Mouse (Mus musculus): ENCODE measurements around the gene Cabp2. TPM values are rescaled to one million over a fixed set of nuclear protein-coding genes. Genes with fewer than 3 reads are reported as not detected.

The Cabp2 gene
- polyA plus RNA-seq, 1 experiment from 2014 or later, result not detected

GRCm38 (mm10) chr19:4054613-4055012 is 26.8 kb upstream of the Cabp2 start:
- ATAC-seq, result no peak
- no peaks in the 10 kb centered on the region for H3K4me1 ChIP-seq (replicated peaks; ENCODE audit: control insufficient read depth, insufficient read depth, low read length)
- no peak overlapping the region for H3K4me2 ChIP-seq (ENCODE audit: low read length)
- WGBS, result 90% methylated on average over 5 of the region's 5 CpGs
- H3K4me3 ChIP-seq (replicated peaks; ENCODE audit: low read length), result no peak overlapping the region
- H3K27me3 ChIP-seq (replicated peaks; ENCODE audit: control insufficient read depth, insufficient read depth, low read length), result no peaks in the 10 kb centered on the region
- no peak overlapping the region for H3K9ac ChIP-seq (replicated peaks; ENCODE audit: low read depth, low read length)
- H3K27ac ChIP-seq (ENCODE audit: low read length), result no peak overlapping the region
- H3K36me3 ChIP-seq (ENCODE audit: control insufficient read depth, insufficient read depth), result no peaks in the 10 kb centered on the region
- no peaks in the 10 kb centered on the region for H3K9me3 ChIP-seq (ENCODE audit: control insufficient read depth, low read length)

DNA sequence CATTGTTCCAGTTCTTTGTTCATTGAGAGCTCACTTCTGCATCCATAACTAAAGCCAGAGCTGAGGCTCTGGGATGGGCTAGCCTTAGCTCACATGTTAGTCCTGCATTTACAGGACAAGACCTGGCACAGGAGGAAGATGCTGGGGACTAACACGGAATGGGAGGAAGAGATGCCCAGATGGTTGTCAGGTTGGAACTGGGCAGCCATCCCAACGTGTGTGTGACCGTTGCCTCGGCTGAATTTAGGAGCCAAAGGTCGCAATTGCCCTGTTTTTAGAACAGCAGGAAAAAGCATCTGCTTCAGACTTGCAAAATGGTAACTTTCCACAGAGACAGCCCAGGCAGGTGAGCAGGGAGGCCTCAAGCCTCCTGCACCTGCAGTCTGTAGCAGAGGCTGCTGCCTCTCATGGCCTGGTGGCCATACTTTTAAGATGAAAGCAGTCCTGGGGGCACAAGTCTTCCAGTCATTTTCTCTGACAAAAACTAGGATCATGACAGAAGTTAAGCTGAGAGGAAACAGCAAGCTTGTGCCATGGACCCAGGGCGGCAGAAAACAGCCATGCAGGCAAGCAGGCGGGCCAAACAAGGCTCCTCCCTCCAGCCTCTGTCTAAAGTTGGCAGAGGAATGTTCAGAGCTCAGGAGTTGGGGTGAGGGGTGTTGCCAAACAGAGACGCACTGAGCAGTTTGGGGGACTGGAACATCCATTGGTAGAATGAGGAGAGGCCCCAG is 26.0 kb upstream of the Cabp2 start:
- no peak overlapping the region for H3K4me2 ChIP-seq (ENCODE audit: low read length)

GRCm38 (mm10) chr19:4055947-4056693 is 25.3 kb upstream of the Cabp2 start:
- Histone ChIP-seq H3K36me3 (ENCODE audit: control insufficient read depth, insufficient read depth) (no peaks in the 10 kb centered on the region), H3K9me3 (ENCODE audit: control insufficient read depth, low read length) (no peaks in the 10 kb centered on the region), H3K4me2 (ENCODE audit: low read length) (no peak overlapping the region), H3K4me1 (replicated peaks; ENCODE audit: control insufficient read depth, insufficient read depth, low read length) (no peaks in the 10 kb centered on the region), H3K27ac (ENCODE audit: low read length) (no peak overlapping the region), H3K4me3 (replicated peaks; ENCODE audit: low read length) (no peak overlapping the region), H3K27me3 (replicated peaks; ENCODE audit: control insufficient read depth, insufficient read depth, low read length) (no peaks in the 10 kb centered on the region), H3K9ac (replicated peaks; ENCODE audit: low read depth, low read length) (no peak overlapping the region)
- 63% methylated on average over 15 of the region's 15 CpGs for WGBS
- ATAC-seq, result no peak

More for the DNA sequence above, 26.0 kb upstream of the Cabp2 start:
- ATAC-seq, result no peak
- WGBS, result 71% methylated on average over 8 of the region's 8 CpGs
- Histone ChIP-seq H3K9me3 (ENCODE audit: control insufficient read depth, low read length) (no peaks in the 10 kb centered on the region), H3K27me3 (replicated peaks; ENCODE audit: control insufficient read depth, insufficient read depth, low read length) (no peaks in the 10 kb centered on the region), H3K4me1 (replicated peaks; ENCODE audit: control insufficient read depth, insufficient read depth, low read length) (no peaks in the 10 kb centered on the region), H3K27ac (ENCODE audit: low read length) (no peak overlapping the region), H3K36me3 (ENCODE audit: control insufficient read depth, insufficient read depth) (no peaks in the 10 kb centered on the region), H3K9ac (replicated peaks; ENCODE audit: low read depth, low read length) (no peak overlapping the region), H3K4me3 (replicated peaks; ENCODE audit: low read length) (no peak overlapping the region)

GRCm38 (mm10) chr19:4056727-4057126 is 24.7 kb upstream of the Cabp2 start:
- no peak overlapping the region for H3K4me3 ChIP-seq (replicated peaks; ENCODE audit: low read length)
- H3K4me2 ChIP-seq (ENCODE audit: low read length), result no peak overlapping the region
- 41% methylated on average over 4 of the region's 4 CpGs for WGBS
- H3K36me3 ChIP-seq (ENCODE audit: control insufficient read depth, insufficient read depth), result no peaks in the 10 kb centered on the region
- no peaks in the 10 kb centered on the region for H3K27me3 ChIP-seq (replicated peaks; ENCODE audit: control insufficient read depth, insufficient read depth, low read length)
- no peak overlapping the region for H3K27ac ChIP-seq (ENCODE audit: low read length)
- ATAC-seq, result no peak
- no peaks in the 10 kb centered on the region for H3K9me3 ChIP-seq (ENCODE audit: control insufficient read depth, low read length)
- H3K4me1 ChIP-seq (replicated peaks; ENCODE audit: control insufficient read depth, insufficient read depth, low read length), result no peaks in the 10 kb centered on the region
- no peak overlapping the region for H3K9ac ChIP-seq (replicated peaks; ENCODE audit: low read depth, low read length)

- ATAC-seq, result no peak
- H3K4me2 ChIP-seq (ENCODE audit: low read length), result no peak overlapping the region
- H3K4me3 ChIP-seq (replicated peaks; ENCODE audit: low read length), result no peak overlapping the region
- no peaks in the 10 kb centered on the region for H3K27me3 ChIP-seq (replicated peaks; ENCODE audit: control insufficient read depth, insufficient read depth, low read length)
- no peaks in the 10 kb centered on the region for H3K36me3 ChIP-seq (ENCODE audit: control insufficient read depth, insufficient read depth)
- no peaks in the 10 kb centered on the region for H3K4me1 ChIP-seq (replicated peaks; ENCODE audit: control insufficient read depth, insufficient read depth, low read length)
- no peaks in the 10 kb centered on the region for H3K9me3 ChIP-seq (ENCODE audit: control insufficient read depth, low read length)
- 82% methylated on average over 13 of the region's 13 CpGs for WGBS
- H3K27ac ChIP-seq (ENCODE audit: low read length), result no peak overlapping the region
- H3K9ac ChIP-seq (replicated peaks; ENCODE audit: low read depth, low read length), result no peak overlapping the region
Measured at GRCm38 (mm10) chr19:4057389-4057788, 24.0 kb upstream of the Cabp2 start.

DNA sequence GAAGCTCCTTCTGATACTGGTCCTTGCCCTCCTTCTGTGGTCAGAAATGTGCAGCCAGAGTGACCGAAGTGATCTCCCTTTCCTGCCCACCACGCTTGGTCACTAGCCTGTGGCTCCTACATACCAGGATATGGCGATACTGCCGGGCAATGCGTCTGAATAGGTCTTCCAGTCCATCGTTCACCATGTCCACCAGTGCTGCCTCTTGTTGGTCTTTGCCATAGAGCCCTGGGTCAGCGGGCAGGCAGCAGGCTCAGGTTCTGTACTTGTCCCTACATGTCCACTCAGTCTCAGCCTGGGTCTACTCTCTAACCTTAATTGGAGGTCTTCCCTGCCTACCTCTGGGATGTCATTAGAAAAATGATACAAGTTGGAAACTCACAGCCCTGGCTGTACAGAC is 23.4 kb upstream of the Cabp2 start:
- H3K27me3 ChIP-seq (replicated peaks; ENCODE audit: control insufficient read depth, insufficient read depth, low read length), result no peaks in the 10 kb centered on the region
- ATAC-seq, result no peak
- no peaks in the 10 kb centered on the region for H3K4me1 ChIP-seq (replicated peaks; ENCODE audit: control insufficient read depth, insufficient read depth, low read length)
- H3K9ac ChIP-seq (replicated peaks; ENCODE audit: low read depth, low read length), result no peak overlapping the region
- H3K4me2 ChIP-seq (ENCODE audit: low read length), result no peak overlapping the region
- WGBS, result 92% methylated on average over 7 of the region's 7 CpGs
- H3K4me3 ChIP-seq (replicated peaks; ENCODE audit: low read length), result no peak overlapping the region
- no peaks in the 10 kb centered on the region for H3K36me3 ChIP-seq (ENCODE audit: control insufficient read depth, insufficient read depth)
- H3K9me3 ChIP-seq (ENCODE audit: control insufficient read depth, low read length), result no peaks in the 10 kb centered on the region
- no peak overlapping the region for H3K27ac ChIP-seq (ENCODE audit: low read length)

GRCm38 (mm10) chr19:4058581-4058980 is 22.8 kb upstream of the Cabp2 start:
- H3K27ac ChIP-seq (ENCODE audit: low read length), result no peak overlapping the region
- H3K4me2 ChIP-seq (ENCODE audit: low read length), result no peak overlapping the region
- no peaks in the 10 kb centered on the region for H3K27me3 ChIP-seq (replicated peaks; ENCODE audit: control insufficient read depth, insufficient read depth, low read length)
- H3K36me3 ChIP-seq (ENCODE audit: control insufficient read depth, insufficient read depth), result no peaks in the 10 kb centered on the region
- no peaks in the 10 kb centered on the region for H3K4me1 ChIP-seq (replicated peaks; ENCODE audit: control insufficient read depth, insufficient read depth, low read length)
- H3K9me3 ChIP-seq (ENCODE audit: control insufficient read depth, low read length), result no peaks in the 10 kb centered on the region
- WGBS, result 89% methylated on average over 5 of the region's 5 CpGs
- no peak overlapping the region for H3K4me3 ChIP-seq (replicated peaks; ENCODE audit: low read length)
- no peak for ATAC-seq
- H3K9ac ChIP-seq (replicated peaks; ENCODE audit: low read depth, low read length), result no peak overlapping the region

DNA sequence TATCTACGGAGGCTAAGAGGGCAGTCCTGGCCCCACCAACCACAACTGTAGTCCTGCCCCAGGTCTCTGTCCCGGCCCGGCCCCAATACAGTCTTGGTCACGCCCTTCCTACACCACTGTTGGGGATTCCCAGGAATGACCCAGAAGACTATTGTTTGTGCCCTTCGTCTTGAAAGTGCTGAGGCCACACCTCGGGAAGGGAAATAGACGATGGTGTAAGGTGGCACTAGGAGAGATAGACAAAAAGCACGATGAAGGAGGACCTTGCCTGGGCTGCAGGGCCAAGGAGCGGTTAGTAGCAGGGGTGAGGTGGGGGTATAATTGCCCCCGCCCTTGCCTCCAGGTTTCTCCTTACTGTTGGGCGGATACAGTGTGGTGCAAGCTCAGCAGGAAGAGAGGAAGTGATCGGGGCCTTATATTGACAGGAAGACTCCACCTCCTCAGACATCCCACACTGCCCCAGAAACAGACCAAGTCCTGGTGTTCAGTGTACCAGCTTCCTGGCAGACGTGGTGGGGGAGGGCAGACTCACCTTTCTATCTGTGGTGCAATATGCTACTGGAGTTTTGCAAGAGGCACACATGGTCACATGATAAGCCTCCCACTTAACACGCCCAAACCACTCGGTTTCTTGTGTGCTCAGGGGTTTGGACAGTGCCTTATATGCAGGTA is 22.2 kb upstream of the Cabp2 start, which contains the start of gene Gstp3:
Gstp3 (minus strand) TSS at position 501 of the 672 bp plus-strand sequence.
- Histone ChIP-seq H3K4me3 (replicated peaks; ENCODE audit: low read length) (no peak within 1 kb of the TSS), H3K27ac (ENCODE audit: low read length) (no peak within 1 kb of the TSS), H3K36me3 (ENCODE audit: control insufficient read depth, insufficient read depth) (no peaks in the 10 kb centered on the region), H3K27me3 (replicated peaks; ENCODE audit: control insufficient read depth, insufficient read depth, low read length) (no peaks in the 10 kb centered on the region), H3K4me1 (replicated peaks; ENCODE audit: control insufficient read depth, insufficient read depth, low read length) (no peaks in the 10 kb centered on the region), H3K4me2 (ENCODE audit: low read length) (no peak within 1 kb of the TSS), H3K9ac (replicated peaks; ENCODE audit: low read depth, low read length) (no peak within 1 kb of the TSS), H3K9me3 (ENCODE audit: control insufficient read depth, low read length) (no peaks in the 10 kb centered on the region)
- no peak for ATAC-seq
- WGBS, result 78% methylated on average over 15 of the region's 15 CpGs
